Mouse (Mus musculus) lung, postnatal 0 days (tissue): Measurements from ENCODE around the gene Bfar.
"Not testable (repeated sequence)": the region's sequence is repeated elsewhere in the genome, so short reads cannot be mapped to it uniquely, and the experiment has no call there.

ENCODE experiments used
- CTCF ChIP-seq: IDR thresholded peaks from 2 replicates; pipeline ENCODE4 v1.5.1; 2016; ENCODE audit warnings: antibody characterized with exemption, mild to moderate bottlenecking
- EP300 ChIP-seq: IDR thresholded peaks from 2 replicates; pipeline ENCODE4 v1.6.1; 2016; ENCODE audit warnings: antibody characterized with exemption, mild to moderate bottlenecking, control low read depth

DNA sequence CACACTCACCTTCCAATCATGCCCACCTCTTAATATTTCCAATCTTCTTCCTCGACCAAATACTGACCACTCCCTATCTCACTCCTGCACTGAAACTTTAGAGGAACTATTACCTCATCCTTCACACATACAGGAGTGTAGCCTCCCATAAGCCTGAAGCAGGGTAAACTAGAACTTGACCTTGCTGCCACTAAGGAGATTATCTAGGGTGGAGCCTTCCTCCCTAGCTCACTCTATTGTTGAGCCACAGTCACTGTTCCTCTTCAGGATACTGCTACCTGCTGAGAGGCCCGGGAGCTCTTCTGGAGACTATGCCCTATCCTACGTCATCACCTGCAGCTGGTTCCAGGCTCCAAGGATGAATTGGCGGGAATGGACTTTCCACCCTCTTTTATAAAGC is 67.4 kb downstream of the Bfar start:
- TF ChIP-seq EP300, CTCF: not testable (repeated sequence)
